Comparison of ENCODE assay signal across 8 mouse cellular contexts in the genomic region with DNA sequence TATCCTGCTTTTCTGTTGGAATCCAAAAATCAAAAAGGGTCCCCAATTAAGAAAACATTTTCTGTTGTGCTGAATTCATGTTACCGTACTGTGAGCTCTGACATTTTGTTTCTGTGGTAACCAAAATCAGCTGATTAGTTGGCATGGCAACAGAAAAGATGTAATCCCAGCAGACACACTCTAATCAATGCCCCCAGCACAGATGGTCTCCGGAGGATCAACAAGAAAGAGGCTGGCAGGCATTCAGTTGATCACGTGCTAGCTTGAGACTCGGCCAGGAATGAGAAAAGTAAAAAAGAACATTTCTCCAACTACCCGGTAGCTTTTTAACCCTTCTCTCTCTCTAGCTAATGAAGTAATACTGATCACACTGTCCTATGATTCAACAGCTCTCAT.
A peak's percentile ranks its signal among the peaks of the same experiment; 100 is the strongest.
DNase-seq lines count a peak whose midpoint lies in the region; ATAC-seq and TF ChIP-seq lines count a peak whose summit lies in the region.

No protein-coding gene starts in this region.

- 33% methylated on average over 5 of the region's 5 CpGs for WGBS in stomach, postnatal 0 days

- TF ChIP-seq EP300 in stomach, postnatal 0 days (optimal IDR thresholded peaks at IDR 0.05): no peak

- H3K9me3 ChIP-seq in stomach, postnatal 0 days (ENCODE audit: control insufficient read depth, low read length): no peaks in the 10 kb centered on the region

- no peak for ATAC-seq in stomach, postnatal 0 days (ENCODE audit: low FRiP score, low TSS enrichment)

- no peak for TF ChIP-seq CTCF in stomach, postnatal 0 days (IDR thresholded peaks at IDR 0.05; ENCODE audit: low read depth)

- H3K4me3 ChIP-seq in stomach, postnatal 0 days (ENCODE audit: low read depth, low read length): no peak overlapping the region

- H3K27me3 ChIP-seq in stomach, postnatal 0 days (ENCODE audit: control insufficient read depth, insufficient read depth, low read length): no peaks in the 10 kb centered on the region

- no peak overlapping the region for H3K9ac ChIP-seq in stomach, postnatal 0 days (ENCODE audit: low read length)

- H3K36me3 ChIP-seq in stomach, postnatal 0 days (ENCODE audit: control insufficient read depth, insufficient read depth, low read length): no peaks in the 10 kb centered on the region

- H3K4me2 ChIP-seq in stomach, postnatal 0 days (replicated peaks; ENCODE audit: low read depth): no peak overlapping the region

- DNase-seq in Muller cell, postnatal 12 days (ENCODE audit: inconsistent ontology term): peak; percentile 45
- peak; percentile 34 to 50 for DNase-seq in cerebellum, postnatal 25 days
- peak; percentile 69 to 92 for DNase-seq in frontal cortex, postnatal 36 days (ENCODE audit: low spot score in 2 of 2)
- DNase-seq in left cerebral cortex, adult 11 months (ENCODE audit: low spot score): peak; percentile 80
- DNase-seq in retina, adult 2 months (ENCODE audit: low read depth, low spot score): peak; percentile 64
- DNase-seq in yolk sac, embryonic 10.5 days (ENCODE audit: low spot score): no peak
- no peak for DNase-seq in stomach, postnatal 0 days (ENCODE audit: low spot score)
- DNase-seq in adrenal gland, adult 2 months: no peak

- H3K4me1 ChIP-seq in stomach, postnatal 0 days (replicated peaks; ENCODE audit: control insufficient read depth, insufficient read depth): no peaks in the 10 kb centered on the region

- no peak overlapping the region for H3K27ac ChIP-seq in stomach, postnatal 0 days (replicated peaks)

Comparison
In these comparisons a context has a peak if more than half of its experiments do, and no peak if none do; other contexts are left out.
1. DNase-seq: peak in Muller cell, postnatal 12 days (single experiment), cerebellum, postnatal 25 days (2 of 2), frontal cortex, postnatal 36 days (2 of 2), left cerebral cortex, adult 11 months (single experiment) and retina, adult 2 months (single experiment); none in yolk sac, embryonic 10.5 days (single experiment), stomach, postnatal 0 days (single experiment) and adrenal gland, adult 2 months (single experiment).